Mouse (Mus musculus): ENCODE measurements around the gene Tnfsf18. TPM values are rescaled to one million over a fixed set of nuclear protein-coding genes. Genes with fewer than 3 reads are reported as not detected.

The Tnfsf18 gene
- polyA plus RNA-seq, 1 experiment from 2014 or later, result 0.09 TPM

GRCm38 (mm10) chr1:161500811-161501146, 6.3 kb downstream of the Tnfsf18 start:
- Histone ChIP-seq H3K9me3 (no peaks in the 10 kb centered on the region), H3K4me3 (no peak overlapping the region), H3K4me1 (replicated peaks) (no peaks in the 10 kb centered on the region), H3K36me3 (no peaks in the 10 kb centered on the region), H3K4me2 (no peak overlapping the region), H3K27me3 (no peaks in the 10 kb centered on the region), H3K9ac (no peak overlapping the region), H3K27ac (replicated peaks) (no peak overlapping the region)
- 86% methylated on average over 4 of the region's 4 CpGs for WGBS
- no peak for ATAC-seq (ENCODE audit: low FRiP score, low read depth)

- H3K27ac ChIP-seq (replicated peaks), result no peak overlapping the region
- no peak overlapping the region for H3K9ac ChIP-seq
- H3K36me3 ChIP-seq, result no peaks in the 10 kb centered on the region
- no peak overlapping the region for H3K4me3 ChIP-seq
- H3K9me3 ChIP-seq, result no peaks in the 10 kb centered on the region
- ATAC-seq (ENCODE audit: low FRiP score, low read depth), result no peak
- H3K4me2 ChIP-seq, result no peak overlapping the region
- H3K27me3 ChIP-seq, result no peaks in the 10 kb centered on the region
- H3K4me1 ChIP-seq (replicated peaks), result no peaks in the 10 kb centered on the region
- 89% methylated on average over 4 of the region's 4 CpGs for WGBS
Observed at GRCm38 (mm10) chr1:161506317-161506716, 11.9 kb downstream of the Tnfsf18 start.

- Histone ChIP-seq H3K4me3 (no peak overlapping the region), H3K9me3 (no peaks in the 10 kb centered on the region), H3K36me3 (no peaks in the 10 kb centered on the region), H3K27ac (replicated peaks) (no peak overlapping the region), H3K4me2 (no peak overlapping the region), H3K27me3 (no peaks in the 10 kb centered on the region), H3K4me1 (replicated peaks) (no peaks in the 10 kb centered on the region), H3K9ac (no peak overlapping the region)
- ATAC-seq (ENCODE audit: low FRiP score, low read depth), result no peak
- WGBS, result 61% methylated on average over 3 of the region's 3 CpGs
Observed at GRCm38 (mm10) chr1:161507623-161508047, 13.2 kb downstream of the Tnfsf18 start.

- H3K27me3 ChIP-seq, result no peaks in the 10 kb centered on the region
- H3K4me1 ChIP-seq (replicated peaks), result no peaks in the 10 kb centered on the region
- WGBS, result 91% methylated on average over 3 of the region's 3 CpGs
- no peak overlapping the region for H3K27ac ChIP-seq (replicated peaks)
- H3K9ac ChIP-seq, result no peak overlapping the region
- ATAC-seq (ENCODE audit: low FRiP score, low read depth), result no peak
- H3K9me3 ChIP-seq, result no peaks in the 10 kb centered on the region
- no peaks in the 10 kb centered on the region for H3K36me3 ChIP-seq
- H3K4me3 ChIP-seq, result no peak overlapping the region
- no peak overlapping the region for H3K4me2 ChIP-seq
Observed at GRCm38 (mm10) chr1:161517355-161517754, 22.9 kb downstream of the Tnfsf18 start.

GRCm38 (mm10) chr1:161520223-161520622, 25.8 kb downstream of the Tnfsf18 start:
- Histone ChIP-seq H3K4me2 (no peak overlapping the region), H3K9ac (no peak overlapping the region), H3K36me3 (no peaks in the 10 kb centered on the region), H3K9me3 (no peaks in the 10 kb centered on the region), H3K27ac (replicated peaks) (no peak overlapping the region), H3K4me1 (replicated peaks) (no peaks in the 10 kb centered on the region), H3K4me3 (no peak overlapping the region), H3K27me3 (no peaks in the 10 kb centered on the region)
- ATAC-seq (ENCODE audit: low FRiP score, low read depth), result no peak
- 81% methylated on average over 1 of the region's 1 CpGs for WGBS

- H3K9ac ChIP-seq, result no peak overlapping the region
- no peak overlapping the region for H3K4me3 ChIP-seq
- no peaks in the 10 kb centered on the region for H3K9me3 ChIP-seq
- H3K27me3 ChIP-seq, result no peaks in the 10 kb centered on the region
- no peaks in the 10 kb centered on the region for H3K36me3 ChIP-seq
- H3K4me2 ChIP-seq, result no peak overlapping the region
- H3K4me1 ChIP-seq (replicated peaks), result no peaks in the 10 kb centered on the region
- no peak overlapping the region for H3K27ac ChIP-seq (replicated peaks)
- WGBS, result 93% methylated on average over 1 of the region's 1 CpGs
- no peak for ATAC-seq (ENCODE audit: low FRiP score, low read depth)
Observed at GRCm38 (mm10) chr1:161528173-161528572, 33.7 kb downstream of the Tnfsf18 start.

GRCm38 (mm10) chr1:161550596-161551095, 56.2 kb downstream of the Tnfsf18 start:
- WGBS, result 92% methylated on average over 5 of the region's 5 CpGs
- no peaks in the 10 kb centered on the region for H3K36me3 ChIP-seq
- H3K4me2 ChIP-seq, result no peak overlapping the region
- H3K9ac ChIP-seq, result no peak overlapping the region
- no peaks in the 10 kb centered on the region for H3K4me1 ChIP-seq (replicated peaks)
- H3K27me3 ChIP-seq, result no peaks in the 10 kb centered on the region
- H3K4me3 ChIP-seq, result no peak overlapping the region
- no peaks in the 10 kb centered on the region for H3K9me3 ChIP-seq
- no peak for ATAC-seq (ENCODE audit: low FRiP score, low read depth)
- no peak overlapping the region for H3K27ac ChIP-seq (replicated peaks)

- Histone ChIP-seq H3K27ac (replicated peaks) (no peak overlapping the region), H3K36me3 (no peaks in the 10 kb centered on the region), H3K9me3 (no peaks in the 10 kb centered on the region), H3K4me3 (no peak overlapping the region), H3K4me2 (no peak overlapping the region), H3K27me3 (no peaks in the 10 kb centered on the region), H3K4me1 (replicated peaks) (no peaks in the 10 kb centered on the region), H3K9ac (no peak overlapping the region)
- no peak for ATAC-seq (ENCODE audit: low FRiP score, low read depth)
- 82% methylated on average over 2 of the region's 2 CpGs for WGBS
Observed at GRCm38 (mm10) chr1:161552098-161552497, 57.6 kb downstream of the Tnfsf18 start.

Other genes starting within 250 kb of the Tnfsf18 start
- gene Prdx6, start 243.4 kb upstream of the Tnfsf18 start, polyA plus RNA-seq (2015; fragmentation: Nextera tagmentation; extraction: Ambion mirVana), result 170 and 181 TPM in 2 replicates
- gene Tnfsf4, start 99.2 kb upstream of the Tnfsf18 start, polyA plus RNA-seq (2015; fragmentation: Nextera tagmentation; extraction: Ambion mirVana), result not detected in 2 replicates